Mouse (Mus musculus): ENCODE measurements around the gene Mettl26. TPM values are rescaled to one million over a fixed set of nuclear protein-coding genes. Genes with fewer than 3 reads are reported as not detected.
A peak's percentile ranks its signal among the peaks of the same experiment; 100 is the strongest.

The Mettl26 gene
- polyA plus RNA-seq, 1 experiment from 2014 or later: 58.2 TPM

DNA sequence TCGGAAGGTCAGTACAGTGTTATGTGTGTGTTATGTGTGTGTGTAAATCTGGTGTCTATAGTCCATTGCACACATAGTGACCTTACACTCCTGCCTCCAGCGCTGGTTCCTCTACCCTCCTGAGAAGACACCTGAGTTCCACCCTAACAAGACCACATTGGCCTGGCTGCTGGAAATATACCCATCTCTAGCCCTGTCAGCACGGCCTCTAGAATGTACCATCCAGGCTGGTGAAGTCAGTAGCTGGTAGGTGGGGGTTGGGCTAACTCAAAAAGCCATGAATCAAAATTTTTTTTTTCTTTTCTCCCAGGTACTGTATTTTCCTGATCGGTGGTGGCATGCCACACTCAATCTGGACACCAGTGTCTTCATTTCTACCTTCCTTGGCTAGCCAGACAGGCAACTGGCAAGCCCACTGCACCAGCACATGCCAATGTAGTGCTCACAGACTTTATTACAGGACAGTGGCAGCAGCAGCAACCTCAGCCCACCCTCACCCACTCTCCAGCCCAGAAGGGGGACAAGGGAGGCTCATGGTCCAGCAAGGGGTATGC is 44.6 kb upstream of the Mettl26 start:
- Histone ChIP-seq H3K9ac (replicated peaks; ENCODE audit: low read length) (no peak overlapping the region; the same call in 1 of the 2 replicates), H3K27me3 (ENCODE audit: control insufficient read depth, insufficient read depth, low read length) (no peaks in the 10 kb centered on the region), H3K27ac (replicated peaks; ENCODE audit: low read depth, low read length) (no peak overlapping the region), H3K36me3 (ENCODE audit: control insufficient read depth, insufficient read depth, low read length) (peaks cover 48% of the 10 kb centered on the region), H3K4me1 (ENCODE audit: control insufficient read depth, insufficient read depth, low read length) (peaks cover 41% of the 10 kb centered on the region), H3K4me3 (replicated peaks; ENCODE audit: low read depth, low read length) (peak overlapping the region; percentile 70; the same call in 1 of the 2 replicates), H3K4me2 (ENCODE audit: low read length) (peak overlapping the region; percentile 95), H3K9me3 (ENCODE audit: control insufficient read depth, low read length) (no peaks in the 10 kb centered on the region)
- ATAC-seq (ENCODE audit: low FRiP score, low TSS enrichment) (no peak), DNase-seq (no peak)
- WGBS: 89% methylated on average over 4 of the region's 4 CpGs

DNA sequence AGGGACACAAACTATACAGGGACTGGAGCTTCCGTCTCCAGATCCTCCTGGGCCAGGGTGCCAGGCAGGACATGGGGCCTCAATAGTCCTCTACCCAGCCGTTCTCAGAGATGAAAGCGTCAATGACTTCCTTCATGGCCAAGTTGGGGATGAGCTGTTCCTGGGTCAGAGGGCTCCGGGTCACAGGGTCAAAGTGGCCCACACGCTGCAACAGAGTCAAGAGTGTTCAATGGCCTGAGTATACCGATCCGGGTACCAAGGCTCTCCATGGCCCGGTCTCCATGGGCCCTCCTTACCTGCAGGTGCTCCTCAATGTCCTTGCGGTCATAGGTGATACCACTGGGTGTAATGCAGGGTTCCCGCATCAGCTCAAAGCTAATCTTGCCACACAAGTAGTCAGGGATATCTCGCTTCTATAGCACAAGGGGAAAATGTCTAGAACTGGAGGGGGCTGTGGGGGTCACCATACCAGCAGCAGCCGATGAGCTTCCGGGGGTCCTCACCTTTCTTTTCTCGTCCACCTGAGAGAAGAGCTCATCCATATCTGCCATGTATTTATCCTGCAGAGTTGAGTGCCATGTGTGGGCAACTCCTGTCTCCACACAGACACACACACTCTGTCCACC is 44.0 kb upstream of the Mettl26 start:
- Histone ChIP-seq H3K4me1 (ENCODE audit: control insufficient read depth, insufficient read depth, low read length) (peaks cover 48% of the 10 kb centered on the region), H3K9me3 (ENCODE audit: control insufficient read depth, low read length) (no peaks in the 10 kb centered on the region), H3K9ac (replicated peaks; ENCODE audit: low read length) (no peak overlapping the region; the same call in 1 of the 2 replicates), H3K4me2 (ENCODE audit: low read length) (peak overlapping the region; percentile 95), H3K27me3 (ENCODE audit: control insufficient read depth, insufficient read depth, low read length) (no peaks in the 10 kb centered on the region), H3K27ac (replicated peaks; ENCODE audit: low read depth, low read length) (no peak overlapping the region), H3K36me3 (ENCODE audit: control insufficient read depth, insufficient read depth, low read length) (peaks cover 48% of the 10 kb centered on the region), H3K4me3 (replicated peaks; ENCODE audit: low read depth, low read length) (peak overlapping the region; percentile 82; the same call in 1 of the 2 replicates)
- DNase-seq (no peak), ATAC-seq (ENCODE audit: low FRiP score, low TSS enrichment) (no peak)
- WGBS: 86% methylated on average over 14 of the region's 14 CpGs

DNA sequence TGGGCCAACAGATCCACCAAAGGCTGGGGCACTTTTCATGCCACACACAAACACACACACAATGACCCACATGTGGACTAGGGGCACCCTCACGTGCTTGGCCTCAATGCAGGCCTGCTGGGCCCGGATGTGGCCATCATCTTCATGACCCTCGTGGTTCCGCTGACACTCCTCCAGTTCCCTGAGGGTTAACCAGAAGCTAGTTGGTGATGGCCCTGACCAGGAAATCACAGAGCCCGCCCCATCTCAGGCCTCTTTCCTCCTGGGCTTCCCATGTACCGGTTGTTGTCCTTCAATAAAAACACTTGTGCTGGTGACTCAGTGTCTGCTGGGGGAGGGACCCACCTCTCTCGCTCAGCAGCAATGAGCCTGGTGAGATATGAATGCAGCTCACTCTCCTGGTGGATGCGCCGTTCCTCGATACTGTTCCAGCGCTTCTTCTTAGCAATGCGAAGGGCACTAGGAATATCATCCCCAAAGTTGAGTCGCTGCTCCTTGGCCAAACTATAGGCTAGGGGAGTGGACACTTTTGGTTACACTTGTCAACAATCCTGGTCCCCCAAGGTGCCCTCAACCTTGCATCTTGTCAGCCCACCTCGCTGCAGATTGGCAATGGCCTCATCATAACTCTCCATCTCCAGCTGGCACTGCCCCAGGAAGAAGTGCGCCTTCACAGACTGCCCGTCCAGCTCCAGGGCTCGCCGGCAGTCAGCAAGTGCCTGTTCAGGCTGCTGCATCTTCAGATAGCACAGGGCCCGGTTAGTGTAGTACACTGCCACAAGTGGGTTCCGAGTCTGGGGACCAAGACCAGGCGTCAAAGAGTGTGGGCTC is 43.2 kb upstream of the Mettl26 start:
- H3K4me1 ChIP-seq (ENCODE audit: control insufficient read depth, insufficient read depth, low read length): peaks cover 55% of the 10 kb centered on the region
- peak overlapping the region; percentile 95 for H3K4me2 ChIP-seq (ENCODE audit: low read length)
- peak overlapping the region; percentile 97; the same call in 1 of the 2 replicates for H3K27ac ChIP-seq (replicated peaks; ENCODE audit: low read depth, low read length)
- 67% methylated on average over 21 of the region's 21 CpGs for WGBS
- ATAC-seq (ENCODE audit: low FRiP score, low TSS enrichment) (no peak), DNase-seq (no peak)
- peaks cover 41% of the 10 kb centered on the region for H3K36me3 ChIP-seq (ENCODE audit: control insufficient read depth, insufficient read depth, low read length)
- no peaks in the 10 kb centered on the region for H3K27me3 ChIP-seq (ENCODE audit: control insufficient read depth, insufficient read depth, low read length)
- H3K9me3 ChIP-seq (ENCODE audit: control insufficient read depth, low read length): no peaks in the 10 kb centered on the region
- H3K4me3 ChIP-seq (replicated peaks; ENCODE audit: low read depth, low read length): peak overlapping the region; percentile 82
- peak overlapping the region; percentile 81 for H3K9ac ChIP-seq (replicated peaks; ENCODE audit: low read length)

DNA sequence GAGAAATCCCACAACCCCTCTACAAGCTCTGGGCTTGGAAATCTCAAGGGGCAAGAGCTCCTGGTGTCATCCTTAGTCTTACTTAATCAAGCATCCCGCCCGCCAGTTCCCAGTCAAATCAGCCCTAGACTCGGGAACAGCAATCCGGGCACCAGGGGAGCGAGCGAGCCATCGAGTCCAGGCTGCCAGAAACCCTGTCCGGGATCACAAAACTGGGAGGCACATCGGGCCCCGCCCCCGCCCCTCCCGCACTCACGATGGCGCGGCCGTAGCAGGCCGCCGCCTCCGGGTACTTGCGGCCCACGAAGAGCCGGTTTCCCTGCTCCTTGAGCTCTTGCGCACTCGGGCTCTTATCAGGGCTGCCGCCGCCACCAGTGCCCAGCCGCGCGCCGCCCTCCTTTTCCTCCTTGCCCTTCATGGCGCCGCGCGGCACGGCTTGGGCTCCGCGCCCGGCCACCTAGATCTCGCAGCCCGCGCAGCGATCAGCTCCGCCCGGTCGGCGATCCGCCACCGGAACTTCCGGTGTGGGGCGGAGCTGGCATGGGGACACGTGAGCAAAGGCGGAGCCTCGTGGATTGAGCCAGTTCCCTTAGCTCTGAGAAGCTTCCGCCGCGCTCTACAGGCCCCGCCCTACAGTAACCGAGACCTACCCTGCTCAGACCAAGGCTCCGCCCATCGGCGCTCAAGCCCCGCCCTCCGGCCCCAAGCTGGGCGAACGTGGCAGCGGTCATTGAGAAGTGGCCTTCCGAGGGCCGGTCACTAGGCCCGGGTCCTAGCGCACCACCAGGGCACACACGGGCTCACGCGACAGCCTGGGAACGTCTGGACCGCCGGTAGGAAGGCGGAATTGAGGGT is 42.2 kb upstream of the Mettl26 start:
- Histone ChIP-seq H3K4me3 (replicated peaks; ENCODE audit: low read depth, low read length) (peak overlapping the region; percentile 82), H3K36me3 (ENCODE audit: control insufficient read depth, insufficient read depth, low read length) (peaks cover 31% of the 10 kb centered on the region), H3K27me3 (ENCODE audit: control insufficient read depth, insufficient read depth, low read length) (no peaks in the 10 kb centered on the region), H3K4me2 (ENCODE audit: low read length) (peak overlapping the region; percentile 95), H3K27ac (replicated peaks; ENCODE audit: low read depth, low read length) (peak overlapping the region; percentile 97), H3K9ac (replicated peaks; ENCODE audit: low read length) (peak overlapping the region; percentile 81), H3K9me3 (ENCODE audit: control insufficient read depth, low read length) (no peaks in the 10 kb centered on the region), H3K4me1 (ENCODE audit: control insufficient read depth, insufficient read depth, low read length) (peaks cover 65% of the 10 kb centered on the region)
- DNase-seq (peak; percentile 98), ATAC-seq (ENCODE audit: low FRiP score, low TSS enrichment) (peak; percentile 92)
- WGBS: under 1% methylated on average over 77 of the region's 77 CpGs

DNA sequence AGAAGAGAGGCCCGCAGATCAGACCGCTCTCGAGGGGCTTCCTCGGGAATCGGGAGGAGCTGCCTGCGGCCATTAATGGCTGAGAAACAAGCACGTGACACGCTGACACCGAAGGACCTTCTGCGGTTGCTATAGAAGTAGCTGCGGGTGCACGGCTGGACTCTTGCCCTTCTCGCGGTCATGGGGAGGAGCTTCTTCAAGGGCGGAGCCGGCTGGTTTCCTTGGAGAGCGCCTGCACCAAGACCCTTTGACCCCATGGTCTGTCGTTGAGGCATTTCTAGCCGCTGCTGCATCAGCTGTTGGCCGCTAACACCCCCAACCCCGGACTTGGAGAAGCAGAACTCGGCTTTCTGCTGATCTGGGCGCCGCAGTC is 41.6 kb upstream of the Mettl26 start, which contains the start of gene Stub1:
Gene Stub1, minus strand, starts transcription at position 114 of the 373 bp plus-strand sequence.
- WGBS: under 1% methylated on average over 24 of the region's 24 CpGs
- peaks cover 68% of the 10 kb centered on the region for H3K4me1 ChIP-seq (ENCODE audit: control insufficient read depth, insufficient read depth, low read length)
- peak within 1 kb of the TSS; percentile 82 for H3K4me3 ChIP-seq (replicated peaks; ENCODE audit: low read depth, low read length)
- H3K27ac ChIP-seq (replicated peaks; ENCODE audit: low read depth, low read length): peak within 1 kb of the TSS; percentile 97
- H3K36me3 ChIP-seq (ENCODE audit: control insufficient read depth, insufficient read depth, low read length): peaks cover 34% of the 10 kb centered on the region
- DNase-seq: peak; percentile 87
- ATAC-seq (ENCODE audit: low FRiP score, low TSS enrichment): peak; percentile 47; the same call in 1 of the 2 replicates
- H3K9me3 ChIP-seq (ENCODE audit: control insufficient read depth, low read length): no peaks in the 10 kb centered on the region
- H3K27me3 ChIP-seq (ENCODE audit: control insufficient read depth, insufficient read depth, low read length): no peaks in the 10 kb centered on the region
- peak within 1 kb of the TSS; percentile 81 for H3K9ac ChIP-seq (replicated peaks; ENCODE audit: low read length)
- peak within 1 kb of the TSS; percentile 95 for H3K4me2 ChIP-seq (ENCODE audit: low read length)

DNA sequence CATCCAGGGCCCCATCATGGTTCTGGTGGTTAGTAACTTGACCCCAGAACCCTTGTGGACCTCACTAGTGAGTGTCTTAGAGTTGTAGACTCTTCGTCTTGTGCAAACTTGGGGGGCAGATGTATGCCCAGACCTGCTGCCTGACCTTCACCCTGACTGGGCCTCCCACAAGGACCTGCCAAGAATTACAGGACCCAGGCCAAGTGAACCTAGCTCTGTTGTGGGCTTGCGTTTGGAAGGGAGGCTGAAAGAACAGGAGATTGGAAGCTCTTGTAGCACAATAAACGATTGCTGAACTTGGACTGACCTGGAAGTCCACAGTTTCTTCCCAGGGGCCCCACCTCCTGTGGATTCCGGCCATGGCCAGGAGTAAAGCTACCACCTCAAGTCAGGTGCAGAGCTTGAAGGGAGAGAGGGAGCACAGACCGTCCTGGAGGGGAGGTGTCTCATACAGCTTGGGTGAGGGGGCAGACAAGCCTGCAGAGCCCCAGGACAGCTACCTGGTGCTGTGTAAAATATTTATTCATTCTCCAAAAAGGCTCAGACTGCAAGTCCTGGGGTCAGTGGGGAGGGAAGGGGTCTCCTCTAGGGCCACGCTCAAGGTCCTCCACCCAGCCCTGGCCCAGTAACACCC is 40.8 kb upstream of the Mettl26 start:
- Histone ChIP-seq H3K9ac (replicated peaks; ENCODE audit: low read length) (peak overlapping the region; percentile 81), H3K36me3 (ENCODE audit: control insufficient read depth, insufficient read depth, low read length) (peaks cover 40% of the 10 kb centered on the region), H3K9me3 (ENCODE audit: control insufficient read depth, low read length) (no peaks in the 10 kb centered on the region), H3K27me3 (ENCODE audit: control insufficient read depth, insufficient read depth, low read length) (no peaks in the 10 kb centered on the region), H3K4me2 (ENCODE audit: low read length) (peak overlapping the region; percentile 95), H3K4me1 (ENCODE audit: control insufficient read depth, insufficient read depth, low read length) (peaks cover 67% of the 10 kb centered on the region), H3K4me3 (replicated peaks; ENCODE audit: low read depth, low read length) (peak overlapping the region; percentile 82), H3K27ac (replicated peaks; ENCODE audit: low read depth, low read length) (peak overlapping the region; percentile 97; the same call in 1 of the 2 replicates)
- DNase-seq: no peak
- WGBS: 64% methylated on average over 6 of the region's 6 CpGs
- ATAC-seq (ENCODE audit: low FRiP score, low TSS enrichment): no peak

DNA sequence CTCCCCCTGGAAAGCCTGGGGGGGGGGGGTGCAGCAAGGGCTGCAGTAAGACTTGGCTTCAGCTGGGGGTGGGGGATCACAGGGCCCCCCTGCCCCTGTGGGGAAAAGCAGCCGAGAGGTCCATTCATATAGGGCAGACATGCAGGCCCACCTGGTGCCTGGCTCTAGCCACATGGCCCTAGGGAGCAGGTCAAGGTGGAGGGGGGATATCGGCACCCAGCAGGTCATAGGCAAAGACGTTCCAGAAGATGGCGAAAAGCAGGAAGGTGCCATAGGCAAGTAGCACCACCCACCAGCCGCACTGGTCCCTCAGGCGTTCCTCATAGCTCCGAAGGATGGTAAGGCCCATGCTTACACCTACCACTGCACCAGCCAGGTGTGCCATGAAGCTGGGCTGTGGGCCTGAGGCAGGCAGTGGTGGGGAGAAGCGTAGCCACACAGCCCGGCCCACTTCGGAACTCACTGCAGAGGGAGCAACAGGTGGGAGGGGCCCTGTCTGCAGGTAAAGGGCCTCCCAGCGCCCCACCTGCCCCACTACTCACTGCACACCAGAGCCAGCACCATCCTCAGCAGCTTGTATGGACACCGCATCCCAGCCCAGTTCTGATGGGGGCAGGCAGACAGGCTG is 40.2 kb upstream of the Mettl26 start:
- WGBS: 91% methylated on average over 12 of the region's 12 CpGs
- no peaks in the 10 kb centered on the region for H3K27me3 ChIP-seq (ENCODE audit: control insufficient read depth, insufficient read depth, low read length)
- H3K36me3 ChIP-seq (ENCODE audit: control insufficient read depth, insufficient read depth, low read length): peaks cover 43% of the 10 kb centered on the region
- H3K4me3 ChIP-seq (replicated peaks; ENCODE audit: low read depth, low read length): peak overlapping the region; percentile 82
- H3K9me3 ChIP-seq (ENCODE audit: control insufficient read depth, low read length): no peaks in the 10 kb centered on the region
- peak overlapping the region; percentile 81 for H3K9ac ChIP-seq (replicated peaks; ENCODE audit: low read length)
- no peak overlapping the region for H3K27ac ChIP-seq (replicated peaks; ENCODE audit: low read depth, low read length)
- DNase-seq (no peak), ATAC-seq (ENCODE audit: low FRiP score, low TSS enrichment) (no peak)
- peaks cover 64% of the 10 kb centered on the region for H3K4me1 ChIP-seq (ENCODE audit: control insufficient read depth, insufficient read depth, low read length)
- peak overlapping the region; percentile 95 for H3K4me2 ChIP-seq (ENCODE audit: low read length)
